Mouse (Mus musculus) hindbrain, embryonic 15.5 days (tissue): ENCODE results near the gene Fblim1. TPM values are rescaled to one million over a fixed set of nuclear protein-coding genes. Genes with fewer than 3 reads are reported as not detected.
"Not testable (repeated sequence)": the region's sequence is repeated elsewhere in the genome, so short reads cannot be mapped to it uniquely, and the experiment has no call there.

Experiments used
- ATAC-seq: fragments of 200-750 bp; cut with Nextera tagmentation; 2 replicates; pipeline ENCODE4 v1.8.0; 2017; ENCODE audit warnings: low read depth, moderate number of reproducible peaks, moderate TSS enrichment; ENCODE audit not compliant: low FRiP score
- H3K27ac ChIP-seq: fragments of 300-500 bp; sonication (generic); replicated peaks from 2 replicates; pipeline ENCODE4 v1.5.1; 2015; ENCODE audit warnings: mild to moderate bottlenecking, inconsistent platforms
- H3K27me3 ChIP-seq: fragments of 300-500 bp; sonication (generic); 2 replicates; pipeline ENCODE4 v1.6.1; 2015; ENCODE audit warnings: control low read depth, inconsistent platforms
- H3K36me3 ChIP-seq: fragments of 300-500 bp; sonication (generic); 2 replicates; pipeline ENCODE4 v1.6.1; 2015; ENCODE audit warnings: control low read depth, inconsistent platforms
- H3K4me1 ChIP-seq: fragments of 300-500 bp; sonication (generic); replicated peaks from 2 replicates; pipeline ENCODE4 v1.6.1; 2015; ENCODE audit warnings: control low read depth, inconsistent platforms
- H3K4me2 ChIP-seq: fragments of 300-500 bp; sonication (generic); 2 replicates; pipeline ENCODE4 v1.6.1; 2015; ENCODE audit warnings: moderate library complexity, mild to moderate bottlenecking, inconsistent platforms
- H3K4me3 ChIP-seq: fragments of 300-500 bp; sonication (generic); 2 replicates; pipeline ENCODE4 v1.5.1; 2015; ENCODE audit warnings: mild to moderate bottlenecking, inconsistent platforms
- H3K9ac ChIP-seq: fragments of 300-500 bp; sonication (generic); 2 replicates; pipeline ENCODE4 v1.6.1; 2015; ENCODE audit warnings: inconsistent platforms
- H3K9me3 ChIP-seq: fragments of 300-500 bp; sonication (generic); 2 replicates; pipeline ENCODE4 v1.6.1; 2016; ENCODE audit warnings: control low read depth, inconsistent platforms
- WGBS: fragments of 180-500 bp; shearing (Covaris S2); methylation state at CpG from one replicate; pipeline ENCODE4 v1.1.7; 2015; 5-methylcytosine and 5-hydroxymethylcytosine counted together
- polyA plus RNA-seq: library from polyadenylated mRNA; unstranded; fragments of >200 nt; fragmentation: Nextera tagmentation; extraction: Ambion mirVana; gene quantifications from 2 replicates; pipeline ENCODE4 v1.2.1, GENCODE M21; 2015

The Fblim1 gene
- polyA plus RNA-seq, 1 experiment from 2014 or later, result 49.9 TPM

DNA sequence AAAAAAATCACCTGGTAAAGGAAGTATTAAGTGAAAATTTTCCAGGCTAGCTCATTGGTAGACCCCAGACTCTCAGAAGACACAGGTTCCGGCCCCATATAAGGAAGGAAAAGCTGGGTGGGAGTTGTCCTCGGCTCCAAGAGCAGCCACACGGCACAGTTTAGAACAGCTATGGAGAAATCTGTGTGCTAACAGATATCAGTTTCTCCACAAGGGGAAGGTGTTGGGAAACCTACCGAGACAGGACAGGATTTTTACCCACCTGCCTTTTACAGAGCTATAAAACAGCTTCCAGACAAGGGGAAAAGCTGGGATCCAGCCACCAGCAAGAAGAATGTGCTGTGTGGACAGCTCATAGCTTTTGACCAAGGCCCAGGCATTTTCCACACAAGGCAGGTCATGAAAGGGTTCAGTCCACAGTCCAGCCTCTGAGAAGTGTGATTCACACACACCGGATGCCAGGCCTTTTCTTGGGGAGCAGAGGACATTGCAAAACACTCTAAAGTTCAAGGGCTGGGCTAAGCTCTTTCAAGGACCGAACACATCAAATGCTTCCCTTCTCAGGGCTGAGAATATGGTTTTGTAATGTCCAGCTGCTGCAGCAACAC lies 32.4 kb downstream of the Fblim1 start:
- no peak for ATAC-seq
- Histone ChIP-seq H3K36me3 (peaks cover 11% of the 10 kb centered on the region), H3K9ac (no peak overlapping the region)

GRCm38 (mm10) chr4:141572668-141573358 lies 33.1 kb downstream of the Fblim1 start:
- no peak overlapping the region for H3K27ac ChIP-seq
- H3K4me2 ChIP-seq, result no peak overlapping the region
- no peak overlapping the region for H3K4me3 ChIP-seq
- no peaks in the 10 kb centered on the region for H3K9me3 ChIP-seq
- H3K27me3 ChIP-seq, result no peaks in the 10 kb centered on the region
- H3K4me1 ChIP-seq, result no peaks in the 10 kb centered on the region
- 87% methylated on average over 7 of the region's 7 CpGs for WGBS
- ATAC-seq, result no peak
- peaks cover 11% of the 10 kb centered on the region for H3K36me3 ChIP-seq
- H3K9ac ChIP-seq, result no peak overlapping the region

More for the DNA sequence above, 32.4 kb downstream of the Fblim1 start:
- 79% methylated on average over 6 of the region's 6 CpGs for WGBS
- no peaks in the 10 kb centered on the region for H3K27me3 ChIP-seq
- H3K27ac ChIP-seq, result no peak overlapping the region
- H3K9me3 ChIP-seq, result no peaks in the 10 kb centered on the region
- no peak overlapping the region for H3K4me2 ChIP-seq
- H3K4me1 ChIP-seq, result no peaks in the 10 kb centered on the region
- H3K4me3 ChIP-seq, result no peak overlapping the region

DNA sequence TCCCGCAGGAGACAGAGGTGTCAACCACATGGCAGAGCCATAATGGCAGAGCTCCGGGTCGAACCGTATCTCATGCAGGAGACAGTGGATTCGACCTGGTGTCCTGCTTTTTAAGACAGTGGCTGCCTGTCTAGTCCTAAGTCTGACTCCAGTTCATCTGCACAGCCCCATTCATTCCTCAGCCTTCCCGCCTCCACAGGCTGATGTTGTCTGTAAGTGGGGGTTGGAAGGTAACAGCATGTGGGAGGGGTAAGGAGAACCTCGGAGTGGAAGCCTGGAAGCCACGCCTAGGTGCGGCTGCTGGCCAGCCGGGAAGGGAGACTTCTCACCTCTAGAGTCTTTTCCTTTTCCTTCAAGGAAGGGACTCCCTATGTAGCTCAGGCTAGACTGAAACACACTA lies 34.0 kb downstream of the Fblim1 start:
- no peaks in the 10 kb centered on the region for H3K27me3 ChIP-seq
- no peaks in the 10 kb centered on the region for H3K4me1 ChIP-seq
- no peaks in the 10 kb centered on the region for H3K9me3 ChIP-seq
- no peak overlapping the region for H3K4me2 ChIP-seq
- H3K36me3 ChIP-seq, result peaks cover 2% of the 10 kb centered on the region
- no peak overlapping the region for H3K27ac ChIP-seq
- ATAC-seq, result no peak
- WGBS, result 84% methylated on average over 10 of the region's 10 CpGs
- H3K4me3 ChIP-seq, result no peak overlapping the region
- no peak overlapping the region for H3K9ac ChIP-seq

- no peaks in the 10 kb centered on the region for H3K27me3 ChIP-seq
- H3K4me1 ChIP-seq, result no peaks in the 10 kb centered on the region
- 76% methylated on average over 6 of the region's 6 CpGs for WGBS
- H3K36me3 ChIP-seq, result no peaks in the 10 kb centered on the region
- no peak overlapping the region for H3K27ac ChIP-seq
- no peak overlapping the region for H3K4me3 ChIP-seq
- no peak overlapping the region for H3K9ac ChIP-seq
- no peaks in the 10 kb centered on the region for H3K9me3 ChIP-seq
- no peak overlapping the region for H3K4me2 ChIP-seq
- ATAC-seq, result no peak
These were observed 34.6 kb downstream of the Fblim1 start for GRCm38 (mm10) chr4:141571337-141571739.

DNA sequence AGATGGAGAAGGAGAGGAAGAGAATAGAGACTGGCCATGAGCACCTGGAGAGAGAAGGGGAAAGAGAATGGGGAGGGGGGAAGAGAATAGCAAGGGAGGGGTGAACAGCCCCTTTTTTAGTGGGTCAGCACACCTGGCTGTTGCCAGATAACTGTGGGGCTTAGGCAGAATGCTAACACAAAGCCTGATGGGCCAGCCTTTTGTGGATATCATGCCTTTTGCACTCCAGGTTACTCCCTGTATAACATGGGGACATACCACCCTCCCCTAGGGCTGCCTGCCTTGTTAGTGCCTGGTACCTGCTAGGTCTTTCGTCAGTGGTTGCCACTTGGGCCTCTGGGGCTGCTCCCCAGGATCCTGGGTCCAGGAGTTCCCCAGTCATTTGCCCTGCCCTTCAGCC lies 35.1 kb downstream of the Fblim1 start:
- no peak overlapping the region for H3K9ac ChIP-seq
- 100% methylated on average over 1 of the region's 1 CpGs for WGBS
- ATAC-seq, result no peak
- H3K9me3 ChIP-seq, result no peaks in the 10 kb centered on the region
- H3K36me3 ChIP-seq, result no peaks in the 10 kb centered on the region
- no peak overlapping the region for H3K4me3 ChIP-seq
- no peaks in the 10 kb centered on the region for H3K27me3 ChIP-seq
- no peaks in the 10 kb centered on the region for H3K4me1 ChIP-seq
- H3K4me2 ChIP-seq, result no peak overlapping the region
- no peak overlapping the region for H3K27ac ChIP-seq

DNA sequence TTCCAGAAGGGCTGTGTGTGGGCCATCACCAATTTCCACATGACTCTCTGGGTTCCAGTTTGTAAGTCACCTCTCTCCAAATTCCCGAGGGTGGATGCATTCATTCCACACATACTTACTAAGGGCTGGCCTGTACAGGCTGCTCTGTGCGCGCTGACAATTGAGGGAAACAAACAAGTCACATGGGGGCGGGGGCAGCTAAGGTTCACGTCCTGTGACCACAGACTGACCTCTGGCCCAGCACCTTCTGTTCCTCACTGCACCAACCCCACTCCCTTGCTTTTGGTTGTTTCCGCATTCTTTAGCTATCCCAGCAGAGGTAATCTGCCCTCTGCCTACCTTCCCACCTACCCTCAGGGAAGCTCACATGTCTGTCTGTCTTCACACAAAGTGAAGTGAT lies 35.9 kb downstream of the Fblim1 start:
- H3K27me3 ChIP-seq, result no peaks in the 10 kb centered on the region
- no peak for ATAC-seq
- no peaks in the 10 kb centered on the region for H3K4me1 ChIP-seq
- H3K36me3 ChIP-seq, result no peaks in the 10 kb centered on the region
- no peaks in the 10 kb centered on the region for H3K9me3 ChIP-seq
- no peak overlapping the region for H3K27ac ChIP-seq
- no peak overlapping the region for H3K4me3 ChIP-seq
- WGBS, result 65% methylated on average over 6 of the region's 6 CpGs
- no peak overlapping the region for H3K4me2 ChIP-seq
- no peak overlapping the region for H3K9ac ChIP-seq

- Histone ChIP-seq H3K4me3 (no peak overlapping the region), H3K27me3 (no peaks in the 10 kb centered on the region), H3K9ac (no peak overlapping the region), H3K27ac (no peak overlapping the region), H3K4me1 (no peaks in the 10 kb centered on the region), H3K4me2 (no peak overlapping the region), H3K36me3 (no peaks in the 10 kb centered on the region), H3K9me3 (no peaks in the 10 kb centered on the region)
- 91% methylated on average over 5 of the region's 5 CpGs for WGBS
- no peak for ATAC-seq
These were observed 36.9 kb downstream of the Fblim1 start for GRCm38 (mm10) chr4:141568966-141569365.

DNA sequence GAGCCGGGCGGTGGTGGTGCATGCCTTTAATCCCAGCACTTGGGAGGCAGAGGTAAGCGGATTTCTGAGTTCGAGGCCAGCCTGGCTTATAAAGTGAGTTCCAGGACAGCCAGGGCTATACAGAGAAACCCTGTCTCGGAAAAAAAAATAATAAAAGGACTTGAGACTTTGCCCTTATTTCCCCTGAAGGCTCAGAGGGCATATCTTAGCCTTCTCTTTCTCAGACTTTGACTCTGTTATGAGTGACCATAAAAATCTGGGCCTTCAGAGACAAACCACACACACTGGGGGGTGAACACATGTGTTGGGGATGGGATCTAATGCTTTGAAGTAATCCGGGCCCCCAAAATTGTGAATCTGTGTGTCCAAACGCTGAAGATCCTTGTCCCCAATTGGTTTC lies 38.7 kb downstream of the Fblim1 start:
- not testable (repeated sequence) for ATAC-seq, H3K4me2 ChIP-seq, H3K9ac ChIP-seq, H3K27me3 ChIP-seq, H3K4me1 ChIP-seq, H3K27ac ChIP-seq, H3K4me3 ChIP-seq, H3K9me3 ChIP-seq, H3K36me3 ChIP-seq
- WGBS, result 92% methylated on average over 7 of the region's 7 CpGs

DNA sequence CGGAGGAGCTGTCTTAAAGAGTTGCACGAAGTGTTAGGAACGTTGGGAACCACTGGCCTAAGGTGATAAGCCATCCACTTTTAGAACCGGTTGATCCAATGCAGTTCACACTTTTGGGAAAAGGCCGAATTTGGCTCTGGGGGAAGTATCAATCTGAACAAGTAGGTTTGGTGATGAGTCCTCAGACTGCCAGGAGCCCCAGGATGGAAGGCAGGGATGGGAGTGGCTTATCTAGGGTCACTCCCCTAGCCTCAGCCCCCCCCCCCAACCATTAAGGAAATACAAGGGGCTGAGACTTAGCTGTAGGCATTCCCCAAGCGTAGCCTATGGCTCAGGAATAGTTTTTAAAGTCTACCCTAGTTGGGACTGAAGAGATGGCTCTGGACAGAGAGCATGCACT lies 39.7 kb downstream of the Fblim1 start:
- Histone ChIP-seq H3K4me1 (no peaks in the 10 kb centered on the region), H3K27ac (no peak overlapping the region), H3K4me3 (no peak overlapping the region), H3K9me3 (no peaks in the 10 kb centered on the region), H3K27me3 (no peaks in the 10 kb centered on the region), H3K36me3 (no peaks in the 10 kb centered on the region), H3K4me2 (no peak overlapping the region), H3K9ac (no peak overlapping the region)
- no peak for ATAC-seq
- WGBS, result 94% methylated on average over 6 of the region's 6 CpGs

DNA sequence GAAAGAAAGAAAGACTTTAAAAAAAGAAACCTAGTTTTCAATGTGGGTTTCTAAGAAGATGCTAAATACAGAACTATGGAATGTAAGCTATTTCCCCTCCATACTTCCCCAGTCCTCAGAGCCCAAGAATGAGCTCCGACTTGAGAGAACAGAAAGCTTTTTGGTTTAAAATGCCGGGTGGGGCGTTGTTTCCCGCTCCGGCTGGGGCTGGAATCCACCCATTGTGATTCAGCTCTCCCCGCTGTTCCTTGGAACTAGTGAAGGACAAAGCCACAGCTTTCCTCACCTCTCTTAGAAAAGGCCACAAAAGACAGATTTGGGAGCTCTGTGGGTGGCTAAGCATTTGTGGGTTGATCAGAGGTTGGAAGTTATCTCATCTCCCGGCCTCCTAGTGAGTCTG lies 40.6 kb downstream of the Fblim1 start:
- WGBS, result 22% methylated on average over 7 of the region's 7 CpGs
- Histone ChIP-seq H3K27me3 (no peaks in the 10 kb centered on the region), H3K4me1 (no peaks in the 10 kb centered on the region), H3K36me3 (no peaks in the 10 kb centered on the region), H3K27ac (no peak overlapping the region), H3K9ac (no peak overlapping the region), H3K4me2 (no peak overlapping the region), H3K9me3 (no peaks in the 10 kb centered on the region), H3K4me3 (no peak overlapping the region)
- ATAC-seq, result no peak

GRCm38 (mm10) chr4:141564660-141565059 lies 41.2 kb downstream of the Fblim1 start:
- no peak overlapping the region for H3K4me2 ChIP-seq
- no peaks in the 10 kb centered on the region for H3K27me3 ChIP-seq
- H3K9me3 ChIP-seq, result no peaks in the 10 kb centered on the region
- H3K4me3 ChIP-seq, result no peak overlapping the region
- ATAC-seq, result no peak
- no peak overlapping the region for H3K9ac ChIP-seq
- H3K27ac ChIP-seq, result no peak overlapping the region
- WGBS, result 82% methylated on average over 3 of the region's 3 CpGs
- H3K36me3 ChIP-seq, result no peaks in the 10 kb centered on the region
- H3K4me1 ChIP-seq, result peaks cover 6% of the 10 kb centered on the region; the same call in 1 of the 2 replicates

DNA sequence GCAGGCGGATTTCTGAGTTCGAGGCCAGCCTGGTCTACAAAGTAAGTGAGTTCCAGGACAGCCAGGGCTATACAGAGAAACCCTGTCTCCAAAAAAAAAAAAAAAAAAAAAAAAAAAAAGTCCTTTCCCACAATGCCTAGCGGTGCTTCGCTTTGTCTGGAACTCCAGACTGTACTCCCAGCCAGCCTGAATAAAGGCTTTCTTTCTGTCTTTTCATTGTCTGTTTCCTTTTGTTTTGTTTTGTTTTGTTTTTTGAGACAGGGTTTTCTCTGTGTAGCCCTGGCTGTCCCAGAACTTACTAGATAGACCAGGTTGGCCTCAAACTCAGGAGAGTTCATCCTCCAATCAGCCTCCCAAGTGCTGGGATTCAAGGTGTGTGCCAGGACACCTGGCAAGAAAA lies 41.7 kb downstream of the Fblim1 start:
- WGBS, result 86% methylated on average over 4 of the region's 4 CpGs
- H3K36me3 ChIP-seq, result no peaks in the 10 kb centered on the region
- peaks cover 9% of the 10 kb centered on the region; the same call in 1 of the 2 replicates for H3K4me1 ChIP-seq
- H3K27me3 ChIP-seq, result no peaks in the 10 kb centered on the region
- no peak overlapping the region for H3K4me3 ChIP-seq
- H3K27ac ChIP-seq, result no peak overlapping the region
- no peak for ATAC-seq
- H3K9ac ChIP-seq, result no peak overlapping the region
- H3K4me2 ChIP-seq, result no peak overlapping the region
- no peaks in the 10 kb centered on the region for H3K9me3 ChIP-seq

GRCm38 (mm10) chr4:141562281-141562680 lies 43.6 kb downstream of the Fblim1 start:
- Histone ChIP-seq H3K9me3 (no peaks in the 10 kb centered on the region), H3K27me3 (no peaks in the 10 kb centered on the region), H3K4me1 (peaks cover 23% of the 10 kb centered on the region), H3K27ac (no peak overlapping the region), H3K9ac (no peak overlapping the region), H3K4me2 (no peak overlapping the region), H3K4me3 (no peak overlapping the region), H3K36me3 (no peaks in the 10 kb centered on the region)
- no peak for ATAC-seq
- 79% methylated on average over 11 of the region's 11 CpGs for WGBS
